Mouse (Mus musculus) testis, postnatal 10 days (tissue): ENCODE measurements around the gene Gm49358.

Experiments used
- DNase-seq: peaks from one replicate; pipeline ENCODE4 v3.0.0; 2021; ENCODE audit warnings: low spot score

The Gm49358 gene

DNA sequence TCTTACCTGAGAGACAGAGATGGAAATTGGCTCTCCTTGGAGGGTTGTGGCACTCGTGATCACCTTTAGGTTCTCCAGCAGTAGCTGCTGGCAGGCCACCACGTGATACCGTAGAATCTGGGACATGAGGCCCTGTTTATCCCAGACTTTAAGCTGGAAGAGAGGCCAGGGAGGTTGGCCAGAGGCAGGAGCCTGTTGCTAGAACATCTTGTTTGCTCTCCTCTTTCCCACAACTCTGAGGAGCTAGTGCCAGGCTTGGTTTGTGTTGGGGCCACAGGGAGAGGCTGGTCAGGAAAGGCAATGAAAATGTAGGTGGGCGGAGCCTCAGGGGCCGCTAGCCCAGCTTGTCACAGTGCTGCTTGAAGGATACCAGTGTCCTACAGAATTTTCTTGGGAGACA lies 108.8 kb downstream of the Gm49358 start:
- no peak for DNase-seq

DNA sequence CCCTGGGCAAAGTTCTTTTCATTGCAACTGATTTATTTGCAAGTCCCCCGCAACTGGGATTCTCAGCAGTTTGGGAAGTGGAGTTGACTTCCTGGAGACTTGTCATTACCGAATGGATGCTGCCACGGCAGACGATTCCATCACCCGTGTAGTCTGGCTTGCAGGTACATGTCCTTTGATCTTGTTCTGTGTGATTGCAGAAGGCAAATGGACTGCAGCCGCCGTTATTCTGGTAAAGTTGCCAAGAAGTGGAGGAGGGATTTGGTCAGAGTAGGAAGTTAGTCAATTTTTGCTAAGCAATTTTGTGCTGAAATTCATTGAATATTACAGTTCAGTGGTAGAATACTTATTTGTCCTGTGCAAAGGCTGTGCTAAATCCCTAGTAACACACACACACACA lies 114.9 kb downstream of the Gm49358 start:
- DNase-seq, result no peak

DNA sequence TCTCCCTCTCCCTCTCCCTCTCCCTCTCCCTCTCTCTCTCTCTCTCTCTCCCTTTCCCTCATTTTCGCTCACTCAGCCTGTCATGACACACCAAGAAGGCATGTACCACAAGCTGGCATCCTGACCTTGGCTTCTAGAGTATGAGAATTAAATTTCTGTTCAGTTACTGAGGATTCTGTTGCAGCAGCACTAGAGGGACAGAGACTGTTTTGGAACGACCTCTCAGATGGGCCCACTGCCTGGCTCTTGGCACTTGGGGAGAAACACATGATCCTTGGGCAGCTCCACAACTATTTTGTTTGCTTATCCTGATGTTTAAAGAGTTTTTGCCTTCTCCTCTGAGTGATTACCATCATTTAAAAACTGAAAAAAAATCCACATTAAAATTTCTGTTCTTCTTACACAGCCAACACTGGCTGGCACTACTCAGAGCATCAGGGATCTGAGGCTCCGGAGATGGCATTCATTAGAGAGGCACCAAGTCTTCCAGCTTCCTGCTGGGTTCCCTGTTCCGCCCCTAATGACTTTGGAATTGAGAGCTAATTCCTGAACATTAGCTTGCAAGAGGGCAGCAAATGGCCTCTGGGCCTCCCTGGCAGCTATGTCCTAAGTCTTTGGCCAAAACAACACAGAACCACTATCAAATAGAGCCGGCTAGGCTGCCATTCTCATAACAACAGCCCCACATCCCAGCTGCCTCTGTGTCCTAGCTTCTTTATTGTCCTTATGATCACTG lies 116.5 kb downstream of the Gm49358 start:
- no peak for DNase-seq

DNA sequence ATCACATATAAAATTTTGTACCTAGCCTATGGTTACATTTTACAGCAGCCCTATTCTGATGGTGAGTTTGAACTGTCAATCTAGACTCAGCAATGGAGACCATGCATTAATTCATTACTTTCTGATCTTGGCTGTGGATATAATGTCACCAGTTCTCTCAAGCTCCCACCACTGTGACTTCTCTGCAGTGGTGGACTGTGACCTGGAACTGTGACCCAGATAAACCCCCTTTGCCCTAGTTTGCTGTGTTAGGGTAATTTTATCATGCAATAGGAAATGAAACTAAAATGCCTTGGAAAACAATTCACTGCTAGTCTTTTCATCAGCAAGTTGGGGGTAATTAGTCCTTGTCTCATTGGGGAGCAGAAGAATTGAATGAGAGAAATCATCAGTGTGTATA lies 117.7 kb downstream of the Gm49358 start:
- DNase-seq, result no peak
